In genomic region chr4:43971541-43972136, GRCm38 (mm10) we compare ENCODE assay signal across 8 mouse cellular contexts. TPM values are rescaled to one million over a fixed set of nuclear protein-coding genes. Genes with fewer than 3 reads are reported as not detected.
DNase-seq lines count a peak whose midpoint lies in the region; ATAC-seq and TF ChIP-seq lines count a peak whose summit lies in the region.

No protein-coding gene starts in this region.

- no peak for TF ChIP-seq POLR2A in kidney, adult 2 months (IDR thresholded peaks at IDR 0.05; ENCODE audit: low read depth, low read length)
- TF ChIP-seq POLR2A in MEL (IDR thresholded peaks at IDR 0.05; ENCODE audit: control insufficient read depth in 1 of 2, insufficient read depth in 1 of 2, low read depth in 1 of 2, low read length in 2 of 2, poor library complexity in 1 of 2): no peak

- no peak for TF ChIP-seq CTCF in kidney, adult 2 months (conservative IDR thresholded peaks at IDR 0.05; ENCODE audit: insufficient read depth, insufficient read length, low read depth, low read length)
- TF ChIP-seq CTCF in MEL (IDR thresholded peaks at IDR 0.05 in 2 of 3, conservative IDR thresholded peaks at IDR 0.05 in 1 of 3; ENCODE audit: control insufficient read depth in 1 of 3, insufficient read depth in 1 of 3, low read depth in 2 of 3, low read length in 3 of 3, poor library complexity in 1 of 3, severe bottlenecking in 1 of 3): no peak

- H3K36me3 ChIP-seq in kidney, adult 2 months (ENCODE audit: control insufficient read depth, insufficient read depth, low read length): no peaks in the 10 kb centered on the region
- H3K36me3 ChIP-seq in MEL (ENCODE audit: control insufficient read depth in 1 of 2, insufficient read depth in 2 of 2, low read length in 2 of 2): peaks cover 0 to 35% of the 10 kb centered on the region in 2 experiments; a peak in 2 of 4 replicates
- no peaks in the 10 kb centered on the region; the same call in 1 of the 2 replicates for H3K36me3 ChIP-seq in liver, embryonic 16.5 days (ENCODE audit: control insufficient read depth, insufficient read depth)

- WGBS in kidney, adult 2 months: 62% methylated on average over 9 of the region's 9 CpGs
- WGBS in liver, embryonic 16.5 days (ENCODE audit: insufficient replicate concordance): 50% methylated on average over 9 of the region's 9 CpGs

- H3K4me2 ChIP-seq in liver, embryonic 16.5 days (ENCODE audit: low read depth, low read length): peak overlapping the region; percentile 12; the same call in 1 of the 2 replicates

- no peak for DNase-seq in kidney, adult 2 months
- DNase-seq in kidney, postnatal 14 days: no peak
- DNase-seq in MEL (ENCODE audit: low read depth, low spot score): peak; percentile 27
- DNase-seq in cerebellum, adult 18-20 months: no peak
- no peak for DNase-seq in thymus, postnatal 10 days (ENCODE audit: low spot score in 2 of 2)

- no peak for TF ChIP-seq EP300 in MEL (IDR thresholded peaks at IDR 0.05; ENCODE audit: low read depth in 1 of 2, low read length in 2 of 2)

- no peak overlapping the region for H3K4me3 ChIP-seq in kidney, adult 2 months (ENCODE audit: insufficient read depth, low read depth, low read length)
- H3K4me3 ChIP-seq in MEL (ENCODE audit: control insufficient read depth in 1 of 2, insufficient read depth in 1 of 2, low read depth in 2 of 2, low read length in 2 of 2): peak overlapping the region; percentile 6 to 19; a peak in 2 of 4 replicates
- no peak overlapping the region for H3K4me3 ChIP-seq in liver, embryonic 16.5 days (ENCODE audit: low read depth, low read length)

- TF ChIP-seq RAD21 in MEL (IDR thresholded peaks at IDR 0.05; ENCODE audit: low read depth, low read length): no peak

- no peaks in the 10 kb centered on the region; the same call in 1 of the 2 replicates for H3K4me1 ChIP-seq in kidney, adult 2 months (ENCODE audit: control insufficient read depth, insufficient read depth, low read length)
- H3K4me1 ChIP-seq in MEL (ENCODE audit: control insufficient read depth in 1 of 2, insufficient read depth in 2 of 2, low read length in 2 of 2): peaks cover 22 to 46% of the 10 kb centered on the region in 2 experiments
- peaks cover 55% of the 10 kb centered on the region for H3K4me1 ChIP-seq in liver, embryonic 16.5 days (ENCODE audit: control insufficient read depth, low read depth, low read length)

- H3K27me3 ChIP-seq in kidney, adult 2 months (replicated peaks; ENCODE audit: control insufficient read depth, insufficient read depth, low read length): no peaks in the 10 kb centered on the region
- no peaks in the 10 kb centered on the region for H3K27me3 ChIP-seq in MEL (ENCODE audit: control insufficient read depth in 1 of 2, insufficient read depth in 2 of 2, low read length in 2 of 2)
- no peaks in the 10 kb centered on the region for H3K27me3 ChIP-seq in liver, embryonic 16.5 days (ENCODE audit: control insufficient read depth, insufficient read depth, low read depth, low read length)

- peak overlapping the region; percentile 60 for H3K9ac ChIP-seq in MEL (ENCODE audit: control insufficient read depth, low read depth, low read length, poor library complexity, severe bottlenecking)
- H3K9ac ChIP-seq in liver, embryonic 16.5 days (ENCODE audit: low read depth, low read length): peak overlapping the region; percentile 24; the same call in 1 of the 2 replicates

- peak; percentile 1; the same call in 1 of the 2 replicates for ATAC-seq in granulocyte monocyte progenitor cell, adult 5-6 weeks (replicated peaks; ENCODE audit: poor library complexity, severe bottlenecking)
- no peak for ATAC-seq in liver, embryonic 16.5 days (ENCODE audit: low read depth)
- ATAC-seq in frontal cortex, adult (ENCODE audit: low TSS enrichment): no peak

- H3K27ac ChIP-seq in kidney, adult 2 months (ENCODE audit: insufficient read depth, low read depth, low read length): peak overlapping the region; percentile 22
- H3K27ac ChIP-seq in MEL (ENCODE audit: control insufficient read depth, low read depth, low read length): peak overlapping the region; percentile 82
- H3K27ac ChIP-seq in liver, embryonic 16.5 days (ENCODE audit: low read length): peak overlapping the region; percentile 79

- H3K9me3 ChIP-seq in MEL (replicated peaks; ENCODE audit: insufficient read depth, low read length): no peaks in the 10 kb centered on the region
- no peaks in the 10 kb centered on the region for H3K9me3 ChIP-seq in liver, embryonic 16.5 days (replicated peaks; ENCODE audit: control insufficient read depth, low read length)

- H3K79me2 ChIP-seq in MEL (ENCODE audit: control insufficient read depth, insufficient read depth, low read length, poor library complexity): no peaks in the 10 kb centered on the region; the same call in 1 of the 2 replicates

TF ChIP-seq in MEL, 35 proteins besides CTCF, POLR2A, EP300 and RAD21:
- TF ChIP-seq USF1 (IDR thresholded peaks at IDR 0.05; ENCODE audit: low read depth, low read length) (no peak), CHD2 (IDR thresholded peaks at IDR 0.05; ENCODE audit: low read length) (no peak), GABPA (IDR thresholded peaks at IDR 0.05; ENCODE audit: low read depth, low read length) (no peak), USF2 (IDR thresholded peaks at IDR 0.05; ENCODE audit: borderline replicate concordance in 1 of 2, insufficient read depth in 1 of 2, low read depth in 1 of 2, low read length in 2 of 2) (no peak), ZC3H11A (IDR thresholded peaks at IDR 0.05; ENCODE audit: low read depth, low read length) (no peak), POLR2AphosphoS2 (IDR thresholded peaks at IDR 0.05; ENCODE audit: low read length) (no peak), MAFK (IDR thresholded peaks at IDR 0.05; ENCODE audit: borderline replicate concordance, low read depth, low read length) (no peak)

RNA-seq across cellular contexts. Expression of gene Ccin, which starts 11.6 kb away (rescaled TPM):
- polyA plus RNA-seq in kidney, adult 2 months (2012; rRNA removed): 0.12 and 0.13 TPM in 2 replicates
- total RNA-seq in MEL (2012; rRNA removed): not detected in 2 replicates
- under 1 TPM in 1 of 2 experiments, not detected in 1; 0.04 TPM for polyA plus RNA-seq in MEL (2012; ENCODE audit: insufficient read depth in 1 of 2, insufficient read length in 2 of 2, low read depth in 1 of 2, low replicate concordance in 2 of 2, missing spikeins in 1 of 2)
- total RNA-seq in granulocyte monocyte progenitor cell, adult 5-6 weeks (2014; fragmentation: Nextera tagmentation): not detected in 2 replicates
- total RNA-seq in granulocyte monocyte progenitor cell, adult 5-6 weeks (2017): 0.09 TPM in 1 of 2 replicates, not detected in the other
- polyA plus RNA-seq in liver, embryonic 16.5 days (2015; fragmentation: Nextera tagmentation; extraction: Ambion mirVana): not detected in 2 replicates

RNA-seq across cellular contexts. Expression of gene Glipr2, which starts 14.4 kb away (rescaled TPM):
- polyA plus RNA-seq in kidney, adult 2 months (2012; rRNA removed): 3.3 and 4.7 TPM in 2 replicates
- 22.8 and 30.6 TPM in 2 replicates for total RNA-seq in MEL (2012; rRNA removed)
- 10 to 100 TPM in 1 of 2 experiments, not detected in 1; 25.0 TPM for polyA plus RNA-seq in MEL (2012; ENCODE audit: insufficient read depth in 1 of 2, insufficient read length in 2 of 2, low read depth in 1 of 2, low replicate concordance in 2 of 2, missing spikeins in 1 of 2)
- total RNA-seq in granulocyte monocyte progenitor cell, adult 5-6 weeks (2014; fragmentation: Nextera tagmentation): 8.2 and 12.7 TPM in 2 replicates
- total RNA-seq in granulocyte monocyte progenitor cell, adult 5-6 weeks (2017): 16.4 and 20.8 TPM in 2 replicates
- polyA plus RNA-seq in liver, embryonic 16.5 days (2015; fragmentation: Nextera tagmentation; extraction: Ambion mirVana): 60.5 and 66.1 TPM in 2 replicates

RNA-seq across cellular contexts. Expression of gene Clta, which starts 32.6 kb away (rescaled TPM):
- polyA plus RNA-seq in kidney, adult 2 months (2012; rRNA removed): 212 and 261 TPM in 2 replicates
- 426 and 451 TPM in 2 replicates for total RNA-seq in MEL (2012; rRNA removed)
- polyA plus RNA-seq in MEL (2012; ENCODE audit: insufficient read depth in 1 of 2, insufficient read length in 2 of 2, low read depth in 1 of 2, low replicate concordance in 2 of 2, missing spikeins in 1 of 2): 100 to 1,000 TPM in 1 of 2 experiments, not detected in 1; 589 TPM
- 280 and 311 TPM in 2 replicates for total RNA-seq in granulocyte monocyte progenitor cell, adult 5-6 weeks (2014; fragmentation: Nextera tagmentation)
- total RNA-seq in granulocyte monocyte progenitor cell, adult 5-6 weeks (2017): 422 and 509 TPM in 2 replicates
- 100 and 101 TPM in 2 replicates for polyA plus RNA-seq in liver, embryonic 16.5 days (2015; fragmentation: Nextera tagmentation; extraction: Ambion mirVana)

Comparison
In these comparisons a context has a peak if more than half of its experiments do, and no peak if none do; other contexts are left out.
1. H3K27ac ChIP-seq: peak in every context shown above with its lines; median percentile 82 in MEL; 79 in liver, embryonic 16.5 days; 22 in kidney, adult 2 months.
2. H3K4me3 ChIP-seq: peak in MEL (2 of 2); none in kidney, adult 2 months (single experiment) and liver, embryonic 16.5 days (single experiment).